Mouse (Mus musculus): Measurements from ENCODE around the gene Gprin1.
A peak's percentile ranks its signal among the peaks of the same experiment; 100 is the strongest.
"Not testable (repeated sequence)": the region's sequence is repeated elsewhere in the genome, so short reads cannot be mapped to it uniquely, and the experiment has no call there.

Gene Gprin1

DNA sequence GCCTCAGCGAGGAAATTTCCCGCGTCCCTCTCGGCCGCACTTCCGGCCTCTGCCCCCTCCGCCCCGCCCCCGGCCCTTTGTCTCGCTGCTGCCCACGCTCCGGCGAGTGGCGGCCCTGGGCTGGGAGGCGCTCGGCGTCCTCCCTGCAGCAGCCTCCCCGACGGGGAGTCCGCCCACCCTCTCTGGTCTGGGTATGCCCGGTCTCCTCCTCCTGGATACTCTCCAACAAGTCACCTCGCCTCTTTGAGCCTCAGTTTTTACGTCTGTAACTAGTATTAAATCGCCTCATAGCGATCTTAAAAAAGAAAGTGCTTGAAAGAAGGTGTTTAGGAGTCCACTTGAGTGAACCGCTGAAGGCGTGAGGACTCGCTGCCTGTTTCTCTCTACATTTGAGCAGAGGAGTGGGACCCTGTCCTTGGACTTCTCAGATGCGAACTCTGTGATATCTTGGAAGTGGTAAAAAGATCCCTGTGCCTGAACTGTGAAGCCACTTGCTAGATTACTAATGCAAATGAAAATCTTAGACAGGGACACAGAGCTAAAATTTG lies at the start of gene Gprin1:
Gprin1 (minus strand) TSS at position 11 of the 548 bp plus-strand sequence.
- no peak for DNase-seq (ENCODE audit: low read depth)

DNA sequence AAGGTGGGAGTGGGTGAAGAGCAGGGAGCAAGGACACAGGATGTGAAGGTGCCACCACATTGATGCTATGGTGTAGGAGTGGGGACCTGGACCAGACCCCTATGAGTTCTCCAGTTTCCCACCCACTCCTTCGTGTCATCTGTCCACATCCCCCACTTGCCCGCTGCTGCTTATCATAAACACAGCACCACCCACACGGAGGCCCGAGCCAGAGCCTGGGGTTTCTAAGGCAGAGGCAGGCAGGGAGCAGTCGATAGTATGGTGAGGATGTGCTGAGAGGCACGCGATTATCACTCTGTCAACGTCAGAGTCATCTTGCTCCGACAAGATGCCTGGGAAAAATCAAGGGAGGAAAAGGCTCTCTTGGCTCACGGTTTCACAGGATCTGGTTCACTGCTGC lies 49.1 kb upstream of the Gprin1 start:
- no peak for DNase-seq (ENCODE audit: low read depth)

DNA sequence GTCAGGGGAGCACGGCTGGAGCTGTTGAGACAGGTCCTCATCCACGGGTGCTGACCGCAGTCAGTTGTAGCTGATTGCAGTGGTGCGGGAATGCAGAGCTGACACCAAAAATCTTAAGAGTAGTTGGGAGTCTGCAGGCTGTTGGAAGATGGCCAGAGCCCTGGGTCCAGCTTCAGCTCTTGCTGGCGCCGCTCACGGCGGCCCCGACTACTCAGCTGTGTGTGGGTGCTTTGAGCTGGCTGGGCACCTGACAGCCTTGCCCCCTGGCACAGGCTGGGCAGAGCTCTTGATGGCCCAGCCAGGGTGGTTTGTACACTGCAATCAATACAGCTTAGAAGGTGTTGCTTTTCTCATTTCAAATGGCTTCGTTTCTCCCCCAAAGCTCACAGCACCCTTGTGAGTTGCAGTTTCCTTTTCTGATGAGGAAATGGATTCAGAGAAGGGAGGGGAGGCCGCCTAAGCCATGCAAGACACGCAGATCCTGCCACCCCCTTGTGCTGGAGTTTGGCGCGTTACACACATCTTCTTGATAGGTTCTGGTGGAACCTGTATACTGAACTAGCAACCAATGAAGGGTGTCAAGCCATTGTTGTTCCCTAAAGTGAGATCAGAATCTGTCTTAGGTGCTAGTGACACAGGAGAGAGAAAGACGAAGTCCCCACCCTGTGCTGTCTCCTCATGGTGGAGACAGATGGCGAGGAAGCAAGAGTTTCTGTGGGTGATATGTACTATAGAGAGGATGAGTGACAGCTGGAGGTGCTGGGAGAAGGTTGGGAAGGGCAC lies 48.4 kb upstream of the Gprin1 start:
- no peak for DNase-seq (ENCODE audit: low read depth)

DNA sequence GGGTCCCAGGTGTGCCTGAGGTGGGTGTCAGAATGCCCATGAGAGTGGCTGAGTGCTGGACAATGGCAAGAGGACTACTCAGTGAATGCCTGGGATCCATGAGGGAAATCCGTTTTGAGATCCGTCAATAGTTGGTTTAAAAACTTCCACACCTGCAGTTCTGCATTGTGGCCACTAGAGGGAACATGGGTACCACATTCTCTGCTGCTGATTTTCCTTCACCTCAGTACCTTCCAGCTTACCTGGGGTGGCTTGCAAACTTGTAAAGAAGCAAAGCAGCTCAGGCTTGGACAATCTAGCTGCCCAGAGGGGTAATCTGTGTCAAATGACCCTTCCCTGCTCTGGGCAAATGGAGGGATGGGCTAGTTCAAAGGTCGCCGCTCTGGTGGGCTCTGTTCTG lies 47.7 kb upstream of the Gprin1 start:
- DNase-seq (ENCODE audit: low read depth) = no peak

DNA sequence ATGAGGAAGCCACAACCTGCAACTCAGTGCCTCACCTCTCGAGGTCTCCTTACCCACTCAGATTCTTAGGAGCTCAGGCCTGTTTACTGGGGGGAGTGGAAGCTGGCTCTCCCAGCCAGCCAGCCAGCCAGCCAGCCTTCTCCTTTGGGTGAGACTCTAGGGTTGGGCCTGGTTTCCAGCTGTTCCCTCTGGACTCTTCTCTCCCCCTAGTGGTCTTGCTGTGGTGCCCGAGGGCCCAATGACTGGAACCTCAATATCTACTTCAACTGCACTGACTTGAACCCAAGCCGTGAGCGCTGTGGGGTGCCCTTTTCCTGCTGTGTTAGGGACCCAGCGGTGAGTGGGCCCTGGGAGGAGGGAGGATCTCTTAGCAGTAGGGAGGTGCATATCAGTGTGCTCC lies 45.2 kb upstream of the Gprin1 start:
- no peak for DNase-seq (ENCODE audit: low read depth)

DNA sequence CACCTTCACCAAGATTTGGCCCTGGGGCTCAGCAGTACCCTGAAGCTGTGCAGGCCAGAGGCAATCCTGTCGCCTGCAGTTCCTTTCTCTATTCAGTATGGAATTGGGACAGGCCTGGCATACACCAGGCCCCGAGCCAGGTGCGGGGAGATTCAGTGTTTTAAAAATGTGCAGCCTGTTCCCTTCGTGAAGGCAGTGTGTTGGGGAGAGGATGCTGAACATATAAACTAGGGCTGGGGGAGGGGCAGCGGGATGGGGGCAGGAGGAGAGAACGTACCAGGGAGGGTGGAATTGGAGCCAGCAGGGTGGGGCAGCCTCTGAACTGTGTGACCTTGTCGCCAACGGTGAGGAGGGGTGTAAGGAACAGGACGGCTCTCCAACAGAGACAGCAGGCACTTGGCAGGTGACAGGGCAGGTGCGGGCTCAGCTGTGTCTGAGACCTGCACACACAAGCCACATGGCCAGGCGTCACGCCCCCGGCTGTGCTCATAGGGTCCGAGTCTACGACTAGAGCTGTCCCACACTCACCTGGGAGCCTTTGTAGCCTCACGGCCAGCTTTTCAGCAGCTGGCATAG lies 44.4 kb upstream of the Gprin1 start:
- no peak for DNase-seq (ENCODE audit: low read depth)

DNA sequence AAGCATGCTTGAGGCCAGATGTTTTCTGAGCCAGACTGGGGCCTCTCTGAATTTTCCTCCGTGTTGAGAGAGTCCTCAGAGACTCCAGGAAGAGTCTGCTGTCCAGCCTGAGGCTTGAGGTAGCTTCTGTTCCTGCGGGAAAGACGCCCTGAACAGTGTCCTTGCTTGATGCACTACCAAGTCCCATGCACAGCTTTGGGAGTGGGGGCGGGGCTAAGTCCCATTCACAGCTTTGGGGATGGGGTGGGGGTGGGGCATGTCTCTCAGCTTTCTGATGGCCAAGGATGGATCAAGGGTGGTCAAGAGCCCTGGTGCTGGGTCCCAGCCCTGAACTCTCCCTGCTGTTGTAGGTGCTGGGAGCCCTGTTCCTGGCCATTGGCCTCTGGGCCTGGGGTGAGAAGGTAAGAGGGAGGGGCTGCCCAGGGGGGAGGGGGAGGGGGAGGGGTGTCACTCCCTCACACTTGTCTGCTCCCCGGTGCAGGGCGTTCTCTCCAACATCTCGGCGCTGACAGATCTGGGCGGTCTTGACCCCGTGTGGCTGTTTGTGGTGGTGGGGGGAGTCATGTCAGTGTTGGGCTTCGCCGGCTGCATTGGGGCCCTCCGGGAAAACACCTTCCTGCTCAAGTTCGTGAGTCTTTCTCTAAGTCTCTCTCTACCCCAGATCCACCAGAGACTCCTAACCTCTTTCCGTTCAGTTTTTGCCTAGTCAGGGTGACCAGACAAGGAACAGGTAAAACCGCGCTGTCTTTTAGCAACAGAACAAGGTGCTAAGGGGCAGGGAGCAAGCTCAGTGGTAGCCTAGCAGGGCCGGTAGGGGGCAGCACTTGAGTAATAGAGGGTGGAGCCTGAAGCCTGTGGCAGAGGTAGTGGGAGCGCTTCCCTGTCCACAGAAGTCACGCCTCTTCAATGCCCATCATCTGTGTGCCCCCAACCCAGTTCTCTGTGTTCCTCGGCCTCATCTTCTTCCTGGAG lies 42.9 kb upstream of the Gprin1 start:
- DNase-seq (ENCODE audit: low read depth) = no peak

DNA sequence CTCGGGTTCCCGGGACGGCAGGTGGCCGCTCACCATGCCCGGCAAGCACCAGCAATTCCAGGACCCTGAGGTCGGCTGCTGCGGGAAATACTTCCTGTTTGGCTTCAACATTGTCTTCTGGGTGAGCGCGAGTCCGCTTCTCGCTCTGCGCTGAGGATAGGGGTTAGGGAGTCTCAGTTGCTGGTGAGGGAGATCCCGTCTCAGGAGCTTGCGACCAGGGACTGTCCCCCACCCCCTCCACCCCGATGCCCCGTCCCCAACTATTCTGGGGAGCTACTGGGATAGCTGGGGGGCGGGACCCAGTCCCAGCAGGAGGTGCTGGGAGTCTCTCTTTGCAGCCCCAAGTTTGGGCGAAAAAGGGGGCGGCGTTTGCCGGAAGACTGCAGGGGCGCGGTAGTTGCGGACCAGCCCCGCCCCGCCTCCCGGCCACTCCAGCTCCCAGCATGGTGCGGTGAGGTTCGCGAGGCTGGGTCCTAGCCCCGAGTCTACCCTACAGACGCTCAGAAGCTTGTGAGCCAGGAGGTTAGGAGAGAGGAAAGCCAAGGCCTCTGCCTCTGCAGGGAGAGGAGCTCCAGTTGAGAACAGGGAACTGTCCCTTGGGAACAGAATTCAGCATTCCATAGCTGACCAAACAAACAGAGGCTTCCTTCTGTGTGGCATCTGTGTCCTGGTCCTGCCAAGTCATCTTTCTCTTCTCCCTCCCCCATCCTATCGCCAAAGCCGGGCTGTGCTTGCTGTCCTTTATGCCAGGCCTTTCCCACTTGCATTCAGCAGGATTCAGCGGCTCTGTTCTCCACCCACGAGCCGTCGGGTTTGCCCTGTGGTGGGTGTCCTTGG lies 40.1 kb upstream of the Gprin1 start:
- no peak for DNase-seq (ENCODE audit: low read depth)

DNA sequence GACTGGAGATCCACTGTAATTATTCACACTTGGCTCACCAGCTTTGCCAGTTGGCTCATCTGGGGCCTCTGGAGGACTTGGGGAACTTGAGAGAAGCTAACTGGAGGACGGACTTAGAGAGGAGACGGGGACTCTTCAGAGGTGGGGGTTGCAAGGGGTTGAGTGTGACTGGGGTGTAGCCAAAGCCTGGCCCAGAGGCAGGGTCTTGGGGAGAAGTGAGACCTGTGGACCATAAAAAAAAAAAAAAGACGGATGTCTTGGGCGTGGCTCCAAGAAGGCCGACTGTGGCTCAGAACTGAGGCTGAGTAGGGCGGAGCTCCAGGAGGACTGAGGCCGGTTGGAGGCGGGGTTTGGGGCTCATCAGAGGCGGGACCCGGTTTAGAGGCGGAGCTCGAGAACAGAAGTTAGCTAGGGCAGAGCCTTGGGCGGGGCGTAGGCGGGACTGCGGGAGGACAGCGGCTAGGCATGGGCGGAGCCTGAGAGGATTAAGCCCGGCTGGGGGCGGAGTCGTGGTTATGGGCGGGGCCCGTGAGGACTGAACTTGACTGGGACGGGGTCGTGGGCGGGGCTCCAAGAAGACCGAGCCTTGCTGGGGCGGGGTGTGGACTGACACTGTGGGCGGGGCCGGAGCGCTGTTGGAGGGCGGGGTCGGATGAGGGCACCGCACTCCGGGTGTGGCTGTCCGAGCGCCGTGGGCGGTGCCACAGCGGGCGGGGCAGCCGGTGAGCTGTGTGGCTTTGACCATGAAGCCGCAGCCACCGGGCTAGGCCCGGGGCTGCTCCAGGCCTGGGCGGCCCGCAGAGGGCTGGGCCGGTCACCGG lies 39.3 kb upstream of the Gprin1 start, which contains the start of gene Tspan17:
Tspan17 (plus strand) TSS at position 638 of the 821 bp plus-strand sequence.
- peak; percentile 87 for DNase-seq (ENCODE audit: low read depth)

DNA sequence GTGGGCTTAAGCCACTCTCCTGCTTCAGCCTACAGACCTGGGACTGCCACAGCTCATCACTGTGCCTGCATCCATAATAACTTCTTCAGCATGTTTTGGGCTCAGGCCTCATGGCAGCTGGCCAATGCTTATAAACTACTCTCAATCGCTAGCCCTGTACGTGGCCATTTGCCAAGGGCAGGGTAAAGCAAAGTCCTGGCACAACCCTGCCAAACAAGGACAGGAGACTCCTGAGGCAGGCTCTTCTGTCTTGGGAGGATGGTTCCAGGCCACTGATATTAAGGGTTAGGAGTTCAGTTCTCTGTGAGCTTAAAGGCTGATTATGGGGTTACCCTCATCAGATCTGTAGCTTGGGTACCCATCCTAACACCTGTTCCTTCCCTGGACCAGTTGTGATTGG lies 37.9 kb upstream of the Gprin1 start:
- DNase-seq (ENCODE audit: low read depth) = not testable (repeated sequence)

DNA sequence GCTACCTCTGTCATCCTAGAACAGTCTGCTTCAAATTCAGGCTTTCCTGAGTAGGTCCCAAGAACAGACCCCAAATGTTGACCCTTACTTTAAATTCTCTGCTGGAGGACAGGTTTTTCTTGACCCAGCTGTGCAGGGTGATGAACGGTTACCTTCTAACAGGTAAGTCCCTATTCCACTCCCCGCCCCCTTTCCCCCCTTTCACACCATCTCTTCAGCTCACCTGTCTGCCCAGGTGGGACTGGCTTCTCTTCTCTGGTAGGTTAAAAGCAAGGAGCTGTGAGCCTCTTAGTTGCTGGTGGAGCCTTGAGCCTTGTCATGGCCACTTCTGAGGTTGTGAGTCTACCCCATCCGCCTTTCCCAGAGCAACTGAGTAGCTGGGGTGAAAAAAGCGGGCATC lies 34.0 kb upstream of the Gprin1 start, which contains the start of gene Eif4e1b:
Eif4e1b (plus strand) TSS at position 301 of the 400 bp plus-strand sequence.
- no peak for DNase-seq (ENCODE audit: low read depth)

DNA sequence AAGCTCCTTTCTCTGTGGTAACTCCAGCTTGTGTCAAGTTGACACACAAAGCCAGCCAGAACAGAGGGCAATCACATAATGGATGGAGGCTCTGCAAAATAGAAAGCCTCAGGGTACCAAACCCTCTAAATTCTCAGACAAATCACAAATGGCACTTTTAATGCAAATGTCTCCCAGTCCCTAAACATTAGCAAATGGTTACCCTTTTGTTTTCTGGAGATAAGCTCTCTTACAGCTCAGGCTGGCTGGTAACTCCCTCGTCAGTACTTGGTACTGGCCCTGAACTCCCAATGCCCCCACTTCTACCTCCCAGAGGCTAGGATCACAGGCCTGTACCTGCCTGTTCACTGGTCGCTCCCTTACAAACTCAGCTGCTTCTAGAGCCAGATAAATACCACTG lies 33.6 kb upstream of the Gprin1 start:
- no peak for DNase-seq (ENCODE audit: low read depth)

DNA sequence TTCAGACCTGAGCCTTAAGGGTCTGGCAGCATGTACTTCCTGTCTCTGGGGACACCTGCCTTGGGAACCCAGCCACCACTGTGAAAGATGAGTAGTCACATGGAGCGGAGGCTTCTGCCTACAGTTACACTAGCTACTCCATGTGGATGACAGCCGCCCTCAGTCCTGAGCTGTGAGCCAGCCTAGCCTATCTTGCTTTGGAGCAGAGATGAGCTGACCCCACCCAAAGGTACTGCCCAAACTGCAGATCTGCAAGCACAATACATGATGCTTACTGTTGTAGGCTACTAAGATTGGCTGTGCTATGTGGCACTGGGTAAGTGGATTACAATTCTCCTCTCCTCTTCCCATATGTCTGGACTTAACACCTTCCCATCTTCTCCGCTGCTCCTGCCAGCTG lies 31.4 kb upstream of the Gprin1 start:
- DNase-seq (ENCODE audit: low read depth) = no peak

DNA sequence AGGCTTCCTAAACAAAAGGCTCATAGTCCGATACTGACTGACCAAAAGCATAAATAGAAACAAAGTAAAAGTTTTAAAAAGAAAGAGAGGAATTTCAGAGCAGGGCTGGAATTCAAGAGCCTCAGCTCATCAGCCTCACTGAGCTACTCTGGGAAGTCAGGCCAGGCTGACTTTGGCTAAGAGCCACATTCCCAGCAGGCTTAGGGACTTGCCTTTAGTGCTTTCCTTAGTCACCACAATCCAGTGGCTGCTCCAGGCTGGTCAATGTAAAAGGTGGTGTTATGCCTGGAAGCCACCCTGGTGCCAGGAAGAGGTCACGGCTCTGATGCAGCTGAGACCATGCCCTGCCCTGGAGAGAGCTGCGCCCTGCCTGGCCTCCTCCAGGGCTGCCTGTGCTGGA lies 30.9 kb upstream of the Gprin1 start:
- no peak for DNase-seq (ENCODE audit: low read depth)

DNA sequence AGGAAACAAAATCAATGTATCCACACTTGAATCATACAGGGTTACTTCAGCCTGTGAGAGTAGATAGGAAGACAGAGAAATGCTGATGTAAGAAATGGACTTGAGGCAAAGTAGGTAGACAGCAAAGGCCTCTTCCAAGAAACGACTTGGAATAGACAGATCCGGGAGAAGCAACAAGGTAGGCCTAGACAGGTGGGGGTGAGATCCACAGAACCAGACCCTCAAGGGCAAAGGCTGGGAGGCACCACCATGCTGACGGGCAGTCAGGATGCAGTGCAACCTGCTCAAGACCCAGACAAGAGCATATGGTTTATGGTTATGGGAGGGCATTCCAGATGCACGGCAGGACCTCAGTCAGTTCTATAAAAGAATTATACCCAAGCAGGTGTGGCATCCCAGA lies 17.3 kb upstream of the Gprin1 start:
- no peak for DNase-seq (ENCODE audit: low read depth)

DNA sequence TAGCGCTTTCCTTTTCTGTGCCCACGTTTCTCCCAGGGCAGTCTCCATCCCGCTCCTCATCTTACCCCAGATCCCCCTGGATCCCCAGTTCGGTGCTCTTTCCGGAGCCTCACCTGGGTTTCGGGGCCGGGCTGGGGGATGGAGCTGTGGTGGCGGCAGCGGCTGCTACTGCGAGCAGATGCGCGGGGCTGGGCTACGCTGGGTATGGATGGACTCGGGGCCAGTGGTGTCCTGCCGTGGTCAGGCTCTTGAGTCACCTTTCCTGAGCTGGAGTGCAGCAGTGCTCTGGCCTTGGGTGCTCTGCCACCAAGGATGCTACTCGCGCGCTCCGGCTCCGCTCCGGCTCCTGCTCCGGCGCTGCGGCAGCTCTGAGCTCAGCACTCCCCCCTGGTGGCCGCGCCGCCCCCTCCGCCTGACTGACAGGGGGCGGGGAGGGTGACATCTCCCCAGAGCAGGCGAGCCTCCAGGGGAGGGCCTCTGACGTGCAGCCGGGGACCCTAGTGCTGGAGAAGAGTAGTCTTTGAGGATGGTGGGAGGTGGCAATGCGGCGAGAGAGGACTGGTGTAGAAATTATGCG lies 16.6 kb upstream of the Gprin1 start, which contains the start of gene Sncb:
Sncb (minus strand) TSS at position 404 of the 577 bp plus-strand sequence.
- no peak for DNase-seq (ENCODE audit: low read depth)

DNA sequence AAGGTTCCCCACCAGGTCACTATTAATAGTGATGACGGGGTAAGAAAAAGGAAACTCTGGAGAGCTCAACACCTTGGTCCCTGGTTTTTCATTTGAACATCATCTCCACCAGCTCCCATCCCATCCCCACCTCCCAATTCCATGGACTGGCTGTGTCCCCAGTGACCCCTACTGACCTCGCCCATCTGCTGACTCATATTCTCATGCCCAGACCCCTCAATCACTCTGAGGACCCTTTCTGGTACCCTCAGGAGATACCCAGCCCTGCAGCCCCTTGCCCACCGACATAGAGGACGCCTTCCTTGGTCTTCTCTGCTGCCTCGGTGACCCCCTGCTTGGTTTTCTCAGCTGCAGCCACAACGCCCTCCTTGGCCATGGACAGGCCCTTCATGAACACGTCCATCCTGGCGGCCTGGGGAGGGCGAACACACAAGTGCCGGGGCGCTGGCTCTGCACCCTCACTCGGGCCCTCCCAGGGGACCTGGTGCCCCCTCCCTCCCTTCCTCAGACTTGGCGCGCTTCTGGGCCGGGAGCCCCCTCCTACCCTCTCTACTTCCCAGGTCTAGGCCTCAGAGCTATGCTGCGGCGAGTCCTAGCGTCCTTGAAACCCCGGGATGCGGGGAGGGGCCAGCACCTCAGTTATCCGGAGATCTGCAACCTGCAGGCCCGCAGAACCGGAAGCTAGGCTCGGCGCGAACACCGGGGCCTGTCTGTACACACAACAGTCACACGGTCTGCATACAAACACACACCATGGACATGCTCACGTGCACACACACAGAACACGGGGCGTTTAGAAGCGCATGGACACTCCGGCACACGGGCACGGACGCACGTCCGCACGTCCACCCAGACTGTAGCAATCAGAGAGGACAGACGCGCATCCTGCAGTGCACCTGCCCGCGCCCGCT lies 15.9 kb upstream of the Gprin1 start:
- no peak for DNase-seq (ENCODE audit: low read depth)

DNA sequence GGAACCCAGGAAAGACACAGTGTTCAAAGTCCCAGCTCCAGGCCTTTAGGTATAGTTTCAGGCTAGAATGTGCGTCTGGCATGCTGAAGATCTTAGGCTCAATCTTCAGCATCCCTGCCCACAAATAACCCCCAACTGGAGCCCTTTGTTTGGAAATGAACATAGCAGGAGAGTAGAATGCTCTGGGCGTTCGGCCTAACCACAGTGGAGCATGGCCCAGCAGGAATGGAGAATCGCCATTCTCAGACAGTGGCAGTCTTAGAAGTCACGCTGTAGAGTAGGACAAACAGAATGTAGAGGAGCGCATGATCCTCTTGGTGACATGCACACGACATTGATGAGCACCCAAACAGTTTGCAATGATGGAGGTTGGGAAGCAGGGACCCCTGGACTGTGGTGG lies 11.2 kb upstream of the Gprin1 start:
- DNase-seq (ENCODE audit: low read depth) = no peak
